Mouse (Mus musculus) liver, postnatal 0 days (tissue): ENCODE measurements around the gene Mex3a.

Experiments
- CTCF ChIP-seq: sonication (generic); IDR thresholded peaks from 2 replicates; pipeline ENCODE4 v1.5.1; 2016; ENCODE audit warnings: antibody characterized with exemption, low read depth
- EP300 ChIP-seq: IDR thresholded peaks from 2 replicates; pipeline ENCODE4 v1.6.1; 2016; ENCODE audit warnings: antibody characterized with exemption, low read depth, mild to moderate bottlenecking

- no peak for TF ChIP-seq CTCF
- no peak for TF ChIP-seq EP300
Measured at GRCm38 (mm10) chr3:88500087-88500486, 32.1 kb upstream of the Mex3a start.
